Mouse (Mus musculus): Measurements from ENCODE around the gene Slc7a15. TPM values are rescaled to one million over a fixed set of nuclear protein-coding genes. Genes with fewer than 3 reads are reported as not detected.

Slc7a15 gene
- not detected for polyA plus RNA-seq (2014; fragmentation: Illumina TruSeq; extraction: RNeasy Lipid Tissue Mini Kit (QIAGEN cat#74804); ENCODE audit: low read depth, low replicate concordance)

GRCm38 (mm10) chr12:8598966-8599365 is at the start of gene Slc7a15:
Slc7a15 (minus strand) TSS chr12:8599066.

DNA sequence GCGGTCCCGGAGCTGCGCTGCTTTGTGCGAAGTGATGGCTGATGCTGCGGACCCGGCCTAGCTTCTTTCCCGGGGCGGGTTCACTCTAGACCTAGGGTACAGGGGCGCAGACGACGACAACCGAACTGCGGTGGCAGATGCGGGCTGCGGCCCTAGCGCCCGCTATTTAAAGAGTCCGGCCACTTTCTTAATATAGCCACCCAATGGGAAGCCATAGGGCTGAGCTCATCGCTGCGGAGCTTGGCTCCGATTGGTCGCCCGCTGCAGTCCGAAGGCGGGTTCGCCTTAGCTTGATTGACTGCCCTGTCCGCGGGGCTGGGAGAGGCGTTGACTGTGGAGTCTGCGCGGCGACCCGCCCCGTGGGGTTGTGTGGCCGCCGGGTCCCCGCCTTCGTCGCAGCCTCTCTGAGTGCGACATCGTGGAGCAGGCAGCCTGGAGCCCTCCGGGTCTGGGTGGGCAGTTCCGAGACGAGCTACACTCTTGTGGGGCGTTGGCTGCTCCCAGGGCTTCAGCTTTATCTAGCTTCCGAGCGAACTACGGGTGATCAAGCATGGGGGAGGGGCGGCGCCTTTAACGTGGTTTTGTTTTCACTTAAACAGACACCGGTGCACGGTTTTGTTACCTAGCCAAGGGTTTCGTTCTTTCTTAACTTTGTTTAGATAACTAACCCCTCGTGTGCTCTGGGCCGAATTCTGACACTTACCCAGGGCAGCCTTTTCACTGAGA is 98.8 kb downstream of the Slc7a15 start, which contains the start of gene Rhob:
Gene Rhob (minus strand): TSS at position 139 of the 726 bp plus-strand sequence.

Other genes with a start within 250 kb of the Slc7a15 start
- gene Rhob, start 99.1 kb downstream of the Slc7a15 start, polyA plus RNA-seq (2014; fragmentation: Illumina TruSeq; extraction: RNeasy Lipid Tissue Mini Kit (QIAGEN cat#74804); ENCODE audit: low read depth, low replicate concordance) = 124 TPM
- gene Pum2, start 75.1 kb upstream of the Slc7a15 start, polyA plus RNA-seq (2014; fragmentation: Illumina TruSeq; extraction: RNeasy Lipid Tissue Mini Kit (QIAGEN cat#74804); ENCODE audit: low read depth, low replicate concordance) = 62.7 TPM
- gene Sdc1, start 172.3 kb upstream of the Slc7a15 start, polyA plus RNA-seq (2014; fragmentation: Illumina TruSeq; extraction: RNeasy Lipid Tissue Mini Kit (QIAGEN cat#74804); ENCODE audit: low read depth, low replicate concordance) = 5.2 TPM